Mouse (Mus musculus): ENCODE data around the gene Cyth1.
A peak's percentile ranks its signal among the peaks of the same experiment; 100 is the strongest.

The Cyth1 gene

GRCm38 (mm10) chr11:118121592-118121991 is 126.8 kb downstream of the Cyth1 start:
- no peak for DNase-seq (ENCODE audit: extremely low spot score, low read depth, low spot score)

- no peak for DNase-seq (ENCODE audit: extremely low spot score, low read depth, low spot score)
Observed at GRCm38 (mm10) chr11:118118777-118119176, 129.6 kb downstream of the Cyth1 start.

GRCm38 (mm10) chr11:118114581-118115110 is 133.7 kb downstream of the Cyth1 start:
- DNase-seq (ENCODE audit: extremely low spot score, low read depth, low spot score) = no peak

- no peak for DNase-seq (ENCODE audit: extremely low spot score, low read depth, low spot score)
Observed at GRCm38 (mm10) chr11:118113516-118114205, 134.7 kb downstream of the Cyth1 start.

- DNase-seq (ENCODE audit: extremely low spot score, low read depth, low spot score) = peak; percentile 50
Observed at GRCm38 (mm10) chr11:118104001-118104400, 144.4 kb downstream of the Cyth1 start.

GRCm38 (mm10) chr11:118103383-118103782 is 145.0 kb downstream of the Cyth1 start:
- DNase-seq (ENCODE audit: extremely low spot score, low read depth, low spot score) = no peak

- DNase-seq (ENCODE audit: extremely low spot score, low read depth, low spot score) = peak; percentile 69
Observed at GRCm38 (mm10) chr11:118102838-118103237, 145.6 kb downstream of the Cyth1 start.

- DNase-seq (ENCODE audit: extremely low spot score, low read depth, low spot score) = no peak
Observed at GRCm38 (mm10) chr11:118101133-118101532, 147.3 kb downstream of the Cyth1 start.

- no peak for DNase-seq (ENCODE audit: extremely low spot score, low read depth, low spot score)
Observed at GRCm38 (mm10) chr11:118096736-118097135, 151.7 kb downstream of the Cyth1 start.

- DNase-seq (ENCODE audit: extremely low spot score, low read depth, low spot score) = no peak
Observed at GRCm38 (mm10) chr11:118095004-118095403, 153.4 kb downstream of the Cyth1 start.

- DNase-seq (ENCODE audit: extremely low spot score, low read depth, low spot score) = no peak
Observed at GRCm38 (mm10) chr11:118091002-118091670, 157.3 kb downstream of the Cyth1 start.

- no peak for DNase-seq (ENCODE audit: extremely low spot score, low read depth, low spot score)
Observed at GRCm38 (mm10) chr11:118088896-118089295, 159.5 kb downstream of the Cyth1 start.

GRCm38 (mm10) chr11:118085961-118086360 is 162.4 kb downstream of the Cyth1 start:
- no peak for DNase-seq (ENCODE audit: extremely low spot score, low read depth, low spot score)

GRCm38 (mm10) chr11:118085176-118085575 is 163.2 kb downstream of the Cyth1 start:
- no peak for DNase-seq (ENCODE audit: extremely low spot score, low read depth, low spot score)

- no peak for DNase-seq (ENCODE audit: extremely low spot score, low read depth, low spot score)
Observed at GRCm38 (mm10) chr11:118084266-118084665, 164.1 kb downstream of the Cyth1 start.

GRCm38 (mm10) chr11:118083811-118084210 is 164.6 kb downstream of the Cyth1 start:
- no peak for DNase-seq (ENCODE audit: extremely low spot score, low read depth, low spot score)

- no peak for DNase-seq (ENCODE audit: extremely low spot score, low read depth, low spot score)
Observed at GRCm38 (mm10) chr11:118082294-118082693, 166.1 kb downstream of the Cyth1 start.
